Mouse (Mus musculus) inflammation-experienced regulatory T-cells, adult 6 months (primary cell): ENCODE measurements around the gene Gm11627. TPM values are rescaled to one million over a fixed set of nuclear protein-coding genes. Genes with fewer than 3 reads are reported as not detected.
"Not testable (repeated sequence)": the region's sequence is repeated elsewhere in the genome, so short reads cannot be mapped to it uniquely, and the experiment has no call there.

Experiments
- ATAC-seq: one replicate; pipeline ENCODE4 v1.8.0; 2017
- polyA plus RNA-seq, 3 experiments: library from polyadenylated mRNA; unstranded; fragments of 100-300 nt; shearing (Covaris generic); gene quantifications; one replicate each; pipeline ENCODE4 v1.2.1; 2017

Gene Gm11627
- polyA plus RNA-seq, 3 experiments from 2014 or later, result not detected

GRCm38 (mm10) chr11:102558704-102559103 lies 20.6 kb downstream of the Gm11627 start:
- ATAC-seq, result no peak

GRCm38 (mm10) chr11:102557386-102557785 lies 21.9 kb downstream of the Gm11627 start:
- ATAC-seq, result no peak

- no peak for ATAC-seq
Observed at GRCm38 (mm10) chr11:102556716-102557074, 22.6 kb downstream of the Gm11627 start.

GRCm38 (mm10) chr11:102556031-102556715 lies 23.1 kb downstream of the Gm11627 start, which contains the start of gene Gpatch8:
Gene Gpatch8 (minus strand): TSS chr11:102556392.
- ATAC-seq, result peak; percentile 91

- peak; percentile 49 for ATAC-seq
Observed at GRCm38 (mm10) chr11:102555400-102556030, 23.7 kb downstream of the Gm11627 start.

- ATAC-seq, result no peak
Observed at GRCm38 (mm10) chr11:102552051-102552450, 27.2 kb downstream of the Gm11627 start.

GRCm38 (mm10) chr11:102551176-102551575 lies 28.1 kb downstream of the Gm11627 start:
- ATAC-seq, result no peak

GRCm38 (mm10) chr11:102541471-102541870 lies 37.8 kb downstream of the Gm11627 start:
- no peak for ATAC-seq

GRCm38 (mm10) chr11:102540286-102540685 lies 39.0 kb downstream of the Gm11627 start:
- not testable (repeated sequence) for ATAC-seq

- ATAC-seq, result no peak
Observed at GRCm38 (mm10) chr11:102539690-102540089, 39.6 kb downstream of the Gm11627 start.

GRCm38 (mm10) chr11:102536210-102536609 lies 43.1 kb downstream of the Gm11627 start:
- no peak for ATAC-seq

GRCm38 (mm10) chr11:102534078-102534477 lies 45.2 kb downstream of the Gm11627 start:
- ATAC-seq, result no peak

- ATAC-seq, result no peak
Observed at GRCm38 (mm10) chr11:102531425-102531824, 47.8 kb downstream of the Gm11627 start.

Other genes starting within 250 kb of the Gm11627 start
- under 1 TPM in 1 of 3 experiments, not detected in 2; 0.08 TPM for gene Slc4a1, start 213.3 kb downstream of the Gm11627 start, polyA plus RNA-seq
- 1 to 10 TPM; 1.8 to 3.2 (median 2.0) TPM for gene Rundc3a, start 186.1 kb downstream of the Gm11627 start, polyA plus RNA-seq
- 10 to 100 TPM; 40.1 to 61.9 (median 53.3) TPM for gene Slc25a39, start 171.5 kb downstream of the Gm11627 start, polyA plus RNA-seq
- gene Grn, start 149.1 kb downstream of the Gm11627 start, polyA plus RNA-seq, result 10 to 100 TPM; 21.8 to 32.1 (median 26.1) TPM
- gene Fam171a2, start 131.8 kb downstream of the Gm11627 start, polyA plus RNA-seq, result not detected
- gene Itga2b, start 109.3 kb downstream of the Gm11627 start, polyA plus RNA-seq, result 1 to 10 TPM in 1 of 3 experiments, under 1 TPM in 2; 0.45 to 2.0 (median 0.94) TPM
- gene Gpatch8, start 23.1 kb downstream of the Gm11627 start, polyA plus RNA-seq, result 10 to 100 TPM; 58.6 to 77.0 (median 60.5) TPM
- gene Fzd2, start 24.9 kb upstream of the Gm11627 start, polyA plus RNA-seq, result not detected
- under 1 TPM in 2 of 3 experiments, not detected in 1; 0.08 to 0.20 TPM for gene Meioc, start 84.3 kb upstream of the Gm11627 start, polyA plus RNA-seq
- gene Ccdc43, start 118.3 kb upstream of the Gm11627 start, polyA plus RNA-seq, result 10 to 100 TPM; 29.0 to 41.4 (median 40.1) TPM
- gene Adam11, start 182.0 kb upstream of the Gm11627 start, polyA plus RNA-seq, result under 1 TPM in 1 of 3 experiments, not detected in 2; 0.20 TPM
- not detected for gene Gjc1, start 240.2 kb upstream of the Gm11627 start, polyA plus RNA-seq